Mouse (Mus musculus): ENCODE data around the gene Entpd8. TPM values are rescaled to one million over a fixed set of nuclear protein-coding genes. Genes with fewer than 3 reads are reported as not detected.

Gene Entpd8
- polyA plus RNA-seq (2014; fragmentation: Illumina TruSeq; extraction: RNeasy Lipid Tissue Mini Kit (QIAGEN cat#74804); ENCODE audit: low read depth, low replicate concordance): not detected

GRCm38 (mm10) chr2:25080076-25080475, at the start of gene Entpd8:
Gene Entpd8, plus strand, starts transcription at chr2:25080304.

GRCm38 (mm10) chr2:25054221-25055067, 25.7 kb upstream of the Entpd8 start, which contains the start of gene Nsmf:
Gene Nsmf, plus strand, starts transcription at chr2:25054355.

GRCm38 (mm10) chr2:25095109-25095850, 15.2 kb downstream of the Entpd8 start, which contains the start of gene Noxa1:
Gene Noxa1, minus strand, starts transcription at chr2:25095149.

Other genes starting within 250 kb of the Entpd8 start
- gene Ehmt1, start 160.7 kb upstream of the Entpd8 start, polyA plus RNA-seq (2014; fragmentation: Illumina TruSeq; extraction: RNeasy Lipid Tissue Mini Kit (QIAGEN cat#74804); ENCODE audit: low read depth, low replicate concordance): 11.7 TPM
- gene Arrdc1, start 145.1 kb upstream of the Entpd8 start, polyA plus RNA-seq (2014; fragmentation: Illumina TruSeq; extraction: RNeasy Lipid Tissue Mini Kit (QIAGEN cat#74804); ENCODE audit: low read depth, low replicate concordance): 0.70 TPM
- gene Zmynd19, start 130.5 kb upstream of the Entpd8 start, polyA plus RNA-seq (2014; fragmentation: Illumina TruSeq; extraction: RNeasy Lipid Tissue Mini Kit (QIAGEN cat#74804); ENCODE audit: low read depth, low replicate concordance): 11.4 TPM
- gene Dph7, start 117.9 kb upstream of the Entpd8 start, polyA plus RNA-seq (2014; fragmentation: Illumina TruSeq; extraction: RNeasy Lipid Tissue Mini Kit (QIAGEN cat#74804); ENCODE audit: low read depth, low replicate concordance): 4.5 TPM
- gene Mrpl41, start 105.2 kb upstream of the Entpd8 start, polyA plus RNA-seq (2014; fragmentation: Illumina TruSeq; extraction: RNeasy Lipid Tissue Mini Kit (QIAGEN cat#74804); ENCODE audit: low read depth, low replicate concordance): 59.7 TPM
- gene Pnpla7, start 104.3 kb upstream of the Entpd8 start, polyA plus RNA-seq (2014; fragmentation: Illumina TruSeq; extraction: RNeasy Lipid Tissue Mini Kit (QIAGEN cat#74804); ENCODE audit: low read depth, low replicate concordance): 15.8 TPM
- gene Nsmf, start 25.9 kb upstream of the Entpd8 start, polyA plus RNA-seq (2014; fragmentation: Illumina TruSeq; extraction: RNeasy Lipid Tissue Mini Kit (QIAGEN cat#74804); ENCODE audit: low read depth, low replicate concordance): 4.8 TPM
- gene Noxa1, start 14.8 kb downstream of the Entpd8 start, polyA plus RNA-seq (2014; fragmentation: Illumina TruSeq; extraction: RNeasy Lipid Tissue Mini Kit (QIAGEN cat#74804); ENCODE audit: low read depth, low replicate concordance): not detected
- 3.8 TPM for gene Nrarp, start 100.5 kb downstream of the Entpd8 start, polyA plus RNA-seq (2014; fragmentation: Illumina TruSeq; extraction: RNeasy Lipid Tissue Mini Kit (QIAGEN cat#74804); ENCODE audit: low read depth, low replicate concordance)
- 5.8 TPM for gene Tor4a, start 116.6 kb downstream of the Entpd8 start, polyA plus RNA-seq (2014; fragmentation: Illumina TruSeq; extraction: RNeasy Lipid Tissue Mini Kit (QIAGEN cat#74804); ENCODE audit: low read depth, low replicate concordance)
- gene Nelfb, start 131.2 kb downstream of the Entpd8 start, polyA plus RNA-seq (2014; fragmentation: Illumina TruSeq; extraction: RNeasy Lipid Tissue Mini Kit (QIAGEN cat#74804); ENCODE audit: low read depth, low replicate concordance): 6.9 TPM
- gene Stpg3, start 134.3 kb downstream of the Entpd8 start, polyA plus RNA-seq (2014; fragmentation: Illumina TruSeq; extraction: RNeasy Lipid Tissue Mini Kit (QIAGEN cat#74804); ENCODE audit: low read depth, low replicate concordance): not detected
- gene Fam166a, start 138.4 kb downstream of the Entpd8 start, polyA plus RNA-seq (2014; fragmentation: Illumina TruSeq; extraction: RNeasy Lipid Tissue Mini Kit (QIAGEN cat#74804); ENCODE audit: low read depth, low replicate concordance): not detected
- 50.4 TPM for gene Tubb4b, start 144.4 kb downstream of the Entpd8 start, polyA plus RNA-seq (2014; fragmentation: Illumina TruSeq; extraction: RNeasy Lipid Tissue Mini Kit (QIAGEN cat#74804); ENCODE audit: low read depth, low replicate concordance)
- gene Slc34a3, start 154.1 kb downstream of the Entpd8 start, polyA plus RNA-seq (2014; fragmentation: Illumina TruSeq; extraction: RNeasy Lipid Tissue Mini Kit (QIAGEN cat#74804); ENCODE audit: low read depth, low replicate concordance): not detected
- gene Rnf224, start 156.5 kb downstream of the Entpd8 start, polyA plus RNA-seq (2014; fragmentation: Illumina TruSeq; extraction: RNeasy Lipid Tissue Mini Kit (QIAGEN cat#74804); ENCODE audit: low read depth, low replicate concordance): not detected
- gene Rnf208, start 162.0 kb downstream of the Entpd8 start, polyA plus RNA-seq (2014; fragmentation: Illumina TruSeq; extraction: RNeasy Lipid Tissue Mini Kit (QIAGEN cat#74804); ENCODE audit: low read depth, low replicate concordance): not detected
- not detected for gene Cysrt1, start 162.1 kb downstream of the Entpd8 start, polyA plus RNA-seq (2014; fragmentation: Illumina TruSeq; extraction: RNeasy Lipid Tissue Mini Kit (QIAGEN cat#74804); ENCODE audit: low read depth, low replicate concordance)
- 0.93 TPM for gene AL732309.1, start 166.6 kb downstream of the Entpd8 start, polyA plus RNA-seq (2014; fragmentation: Illumina TruSeq; extraction: RNeasy Lipid Tissue Mini Kit (QIAGEN cat#74804); ENCODE audit: low read depth, low replicate concordance)
- gene Tmem203, start 175.1 kb downstream of the Entpd8 start, polyA plus RNA-seq (2014; fragmentation: Illumina TruSeq; extraction: RNeasy Lipid Tissue Mini Kit (QIAGEN cat#74804); ENCODE audit: low read depth, low replicate concordance): not detected
- gene Tprn, start 182.3 kb downstream of the Entpd8 start, polyA plus RNA-seq (2014; fragmentation: Illumina TruSeq; extraction: RNeasy Lipid Tissue Mini Kit (QIAGEN cat#74804); ENCODE audit: low read depth, low replicate concordance): 0.52 TPM
- 2.9 TPM for gene Ssna1, start 192.1 kb downstream of the Entpd8 start, polyA plus RNA-seq (2014; fragmentation: Illumina TruSeq; extraction: RNeasy Lipid Tissue Mini Kit (QIAGEN cat#74804); ENCODE audit: low read depth, low replicate concordance)
- 6.7 TPM for gene Anapc2, start 192.2 kb downstream of the Entpd8 start, polyA plus RNA-seq (2014; fragmentation: Illumina TruSeq; extraction: RNeasy Lipid Tissue Mini Kit (QIAGEN cat#74804); ENCODE audit: low read depth, low replicate concordance)
- gene Tmem210, start 207.8 kb downstream of the Entpd8 start, polyA plus RNA-seq (2014; fragmentation: Illumina TruSeq; extraction: RNeasy Lipid Tissue Mini Kit (QIAGEN cat#74804); ENCODE audit: low read depth, low replicate concordance): not detected
- not detected for gene Lrrc26, start 209.6 kb downstream of the Entpd8 start, polyA plus RNA-seq (2014; fragmentation: Illumina TruSeq; extraction: RNeasy Lipid Tissue Mini Kit (QIAGEN cat#74804); ENCODE audit: low read depth, low replicate concordance)
- 2.7 TPM for gene Grin1, start 238.9 kb downstream of the Entpd8 start, polyA plus RNA-seq (2014; fragmentation: Illumina TruSeq; extraction: RNeasy Lipid Tissue Mini Kit (QIAGEN cat#74804); ENCODE audit: low read depth, low replicate concordance)

Measured in adrenal gland, adult 10 weeks (tissue).